Mouse (Mus musculus): Measurements from ENCODE around the gene Dnajb4. TPM values are rescaled to one million over a fixed set of nuclear protein-coding genes. Genes with fewer than 3 reads are reported as not detected.
"Not testable (repeated sequence)": the region's sequence is repeated elsewhere in the genome, so short reads cannot be mapped to it uniquely, and the experiment has no call there.

Dnajb4 gene
- polyA plus RNA-seq, 1 experiment from 2014 or later = 32.1 TPM

- WGBS = 48% methylated on average over 12 of the region's 12 CpGs
- Histone ChIP-seq H3K9me3 (no peaks in the 10 kb centered on the region), H3K27me3 (ENCODE audit: insufficient read depth, poor library complexity, severe bottlenecking) (no peaks in the 10 kb centered on the region), H3K4me3 (no peak overlapping the region), H3K36me3 (no peaks in the 10 kb centered on the region), H3K4me1 (peaks cover 61% of the 10 kb centered on the region), H3K27ac (peak overlapping the region; percentile 57; the same call in 1 of the 2 replicates)
- no peak for DNase-seq (ENCODE audit: low spot score)
Observed at GRCm38 (mm10) chr3:152147085-152147831, 62.8 kb downstream of the Dnajb4 start.

DNA sequence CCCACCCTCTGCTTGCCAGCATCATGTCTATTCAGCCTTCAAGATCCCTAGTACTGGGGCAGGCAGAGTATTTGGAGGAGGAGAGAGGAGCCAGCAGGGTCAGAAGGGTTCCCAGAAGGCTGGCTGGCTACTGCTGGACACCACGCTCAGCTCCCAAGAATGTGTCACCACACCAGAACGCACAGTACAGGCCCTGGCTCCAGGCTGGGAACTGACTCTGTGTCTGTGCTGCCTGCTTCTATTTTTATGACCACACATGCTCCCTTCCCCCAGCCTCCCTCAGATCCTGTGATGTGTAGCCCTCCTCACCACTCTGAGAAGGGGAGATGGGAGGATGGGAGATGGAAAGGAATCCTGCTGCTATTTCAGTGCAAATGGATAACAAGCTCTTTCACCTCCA, 64.9 kb downstream of the Dnajb4 start:
- Histone ChIP-seq H3K4me1 (peaks cover 53% of the 10 kb centered on the region), H3K27me3 (ENCODE audit: insufficient read depth, poor library complexity, severe bottlenecking) (no peaks in the 10 kb centered on the region), H3K36me3 (no peaks in the 10 kb centered on the region), H3K27ac (peak overlapping the region; percentile 90), H3K4me3 (0 out of 2 replicates have a peak overlapping the region, but pooled peaks have one; percentile 24), H3K9me3 (no peaks in the 10 kb centered on the region)
- peak; percentile 91 for DNase-seq (ENCODE audit: low spot score)
- WGBS = 23% methylated on average over 2 of the region's 2 CpGs

DNA sequence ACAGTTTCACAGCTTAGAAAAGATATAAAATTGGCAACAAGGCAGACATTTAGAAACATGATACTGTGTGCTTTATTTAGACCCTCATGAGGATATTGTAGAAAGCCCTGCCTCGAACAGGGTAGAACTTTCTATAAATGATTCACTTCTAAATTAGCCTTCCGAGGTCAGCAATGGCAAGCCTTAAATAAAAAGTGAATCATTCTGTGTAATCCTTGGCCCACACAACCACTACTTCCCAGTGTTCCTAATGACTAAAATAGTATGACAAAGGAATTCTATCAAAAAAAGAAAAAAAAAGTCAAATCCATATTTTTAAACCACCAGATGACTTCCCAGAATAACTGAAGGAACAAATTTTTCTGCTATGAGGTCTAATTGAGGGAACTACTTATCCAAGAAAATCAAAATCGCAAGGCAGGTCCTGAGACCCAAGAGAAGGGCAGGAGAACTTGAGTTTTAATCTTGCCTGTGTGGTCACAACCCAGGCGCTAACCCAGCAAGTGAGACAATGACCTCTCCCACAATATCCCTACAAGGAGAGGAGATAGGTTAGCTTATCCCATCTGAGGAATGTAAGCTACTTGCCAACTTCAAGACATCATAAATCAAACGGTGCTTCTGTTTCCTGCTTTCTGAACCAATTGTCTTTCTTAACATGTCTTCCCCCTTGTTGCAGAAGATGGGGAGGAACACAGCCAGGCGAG, 67.0 kb downstream of the Dnajb4 start:
- H3K9me3 ChIP-seq = no peaks in the 10 kb centered on the region
- peak overlapping the region; percentile 90; the same call in 1 of the 2 replicates for H3K27ac ChIP-seq
- no peaks in the 10 kb centered on the region for H3K36me3 ChIP-seq
- peaks cover 42% of the 10 kb centered on the region for H3K4me1 ChIP-seq
- WGBS = 62% methylated on average over 6 of the region's 6 CpGs
- DNase-seq (ENCODE audit: low spot score) = peak; percentile 58
- no peaks in the 10 kb centered on the region for H3K27me3 ChIP-seq (ENCODE audit: insufficient read depth, poor library complexity, severe bottlenecking)
- H3K4me3 ChIP-seq = no peak overlapping the region

DNA sequence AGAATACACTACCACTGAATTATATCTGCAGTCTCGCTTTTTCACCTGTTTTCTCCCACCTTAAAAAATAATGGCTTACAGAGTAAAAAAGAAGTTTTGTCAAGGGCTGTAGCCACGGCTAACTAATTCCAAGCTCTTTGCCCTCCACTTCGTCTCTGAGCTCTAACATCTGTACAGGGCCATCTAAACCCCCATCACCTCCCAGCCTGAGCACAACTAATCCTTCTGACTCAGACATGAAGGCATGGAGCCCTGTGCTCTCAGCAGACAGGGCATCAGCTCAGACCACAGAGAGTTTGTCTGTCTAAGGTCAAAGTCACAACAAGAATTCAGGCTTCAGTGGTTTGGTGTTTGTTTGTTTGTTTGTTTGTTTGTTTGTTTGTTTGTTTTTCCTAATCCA, 68.0 kb downstream of the Dnajb4 start:
- no peak overlapping the region; the same call in 1 of the 2 replicates for H3K27ac ChIP-seq
- WGBS = 71% methylated on average over 3 of the region's 3 CpGs
- no peak overlapping the region for H3K4me3 ChIP-seq
- H3K9me3 ChIP-seq = no peaks in the 10 kb centered on the region
- peaks cover 33% of the 10 kb centered on the region for H3K4me1 ChIP-seq
- peak; percentile 17 for DNase-seq (ENCODE audit: low spot score)
- H3K27me3 ChIP-seq (ENCODE audit: insufficient read depth, poor library complexity, severe bottlenecking) = no peaks in the 10 kb centered on the region
- no peaks in the 10 kb centered on the region for H3K36me3 ChIP-seq

DNA sequence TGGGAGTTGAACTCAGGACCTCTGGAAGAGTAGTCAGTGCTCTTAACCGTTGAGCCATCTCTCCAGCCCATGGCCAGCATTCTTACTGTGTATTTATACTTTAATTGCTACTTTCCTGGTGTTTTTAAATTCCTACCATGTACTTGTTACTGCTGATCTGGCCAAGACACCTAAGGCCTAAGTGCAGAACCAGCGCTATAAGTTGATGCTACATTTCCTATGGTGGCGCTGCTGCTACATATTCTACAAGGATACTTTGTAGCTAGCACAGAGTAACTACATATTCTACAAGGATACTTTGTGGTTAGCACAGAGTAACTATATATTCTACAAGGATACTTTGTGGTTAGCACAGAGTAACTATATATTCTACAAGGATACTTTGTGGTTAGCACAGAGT, 70.8 kb downstream of the Dnajb4 start:
- not testable (repeated sequence) for H3K9me3 ChIP-seq; DNase-seq (ENCODE audit: low spot score); H3K27me3 ChIP-seq (ENCODE audit: insufficient read depth, poor library complexity, severe bottlenecking); H3K4me3 ChIP-seq; H3K27ac ChIP-seq; H3K36me3 ChIP-seq
- 91% methylated on average over 3 of the region's 3 CpGs for WGBS
- H3K4me1 ChIP-seq = peaks cover 19% of the 10 kb centered on the region; the same call in 1 of the 2 replicates

- H3K9me3 ChIP-seq; H3K4me3 ChIP-seq; H3K27me3 ChIP-seq (ENCODE audit: insufficient read depth, poor library complexity, severe bottlenecking); H3K36me3 ChIP-seq; DNase-seq (ENCODE audit: low spot score); H3K27ac ChIP-seq: not testable (repeated sequence)
- peaks cover 18% of the 10 kb centered on the region for H3K4me1 ChIP-seq
- 85% methylated on average over 16 of the region's 16 CpGs for WGBS
Observed at GRCm38 (mm10) chr3:152136106-152136505, 74.0 kb downstream of the Dnajb4 start.

- no peaks in the 10 kb centered on the region for H3K36me3 ChIP-seq
- H3K9me3 ChIP-seq = no peaks in the 10 kb centered on the region
- H3K4me3 ChIP-seq = peak overlapping the region; percentile 12; the same call in 1 of the 2 replicates
- WGBS = 29% methylated on average over 9 of the region's 9 CpGs
- H3K4me1 ChIP-seq = peaks cover 18% of the 10 kb centered on the region
- peak overlapping the region; percentile 83 for H3K27ac ChIP-seq
- H3K27me3 ChIP-seq (ENCODE audit: insufficient read depth, poor library complexity, severe bottlenecking) = no peaks in the 10 kb centered on the region
- DNase-seq (ENCODE audit: low spot score) = peak; percentile 90
Observed at GRCm38 (mm10) chr3:152133621-152134020, 76.5 kb downstream of the Dnajb4 start.

GRCm38 (mm10) chr3:152130963-152131362, 79.1 kb downstream of the Dnajb4 start:
- DNase-seq (ENCODE audit: low spot score) = peak; percentile 54
- WGBS = 83% methylated on average over 4 of the region's 4 CpGs
- H3K27me3 ChIP-seq (ENCODE audit: insufficient read depth, poor library complexity, severe bottlenecking) = no peaks in the 10 kb centered on the region
- H3K36me3 ChIP-seq = no peaks in the 10 kb centered on the region; the same call in 1 of the 2 replicates
- no peaks in the 10 kb centered on the region for H3K9me3 ChIP-seq
- peaks cover 15% of the 10 kb centered on the region for H3K4me1 ChIP-seq
- no peak overlapping the region for H3K27ac ChIP-seq
- H3K4me3 ChIP-seq = no peak overlapping the region

DNA sequence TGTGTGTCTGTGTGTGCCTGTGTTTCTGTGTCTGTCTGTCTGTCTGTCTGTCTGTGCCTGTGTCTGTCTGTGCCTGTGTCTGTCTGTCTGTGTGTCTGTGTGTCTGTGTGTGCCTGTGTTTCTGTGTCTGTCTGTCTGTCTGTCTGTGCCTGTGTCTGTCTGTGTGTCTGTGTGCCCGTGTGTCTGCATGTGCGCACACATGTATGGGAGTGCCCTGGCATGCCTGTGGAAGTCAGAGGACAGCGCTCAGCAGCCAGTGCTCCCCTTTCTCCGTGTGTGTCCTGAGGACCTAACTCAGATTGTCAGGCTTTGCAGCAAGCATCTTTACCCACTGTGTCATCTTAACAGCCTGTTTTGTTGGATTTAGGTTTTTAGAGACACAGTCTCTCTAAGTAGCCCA, 80.7 kb downstream of the Dnajb4 start:
- not testable (repeated sequence) for H3K36me3 ChIP-seq

DNA sequence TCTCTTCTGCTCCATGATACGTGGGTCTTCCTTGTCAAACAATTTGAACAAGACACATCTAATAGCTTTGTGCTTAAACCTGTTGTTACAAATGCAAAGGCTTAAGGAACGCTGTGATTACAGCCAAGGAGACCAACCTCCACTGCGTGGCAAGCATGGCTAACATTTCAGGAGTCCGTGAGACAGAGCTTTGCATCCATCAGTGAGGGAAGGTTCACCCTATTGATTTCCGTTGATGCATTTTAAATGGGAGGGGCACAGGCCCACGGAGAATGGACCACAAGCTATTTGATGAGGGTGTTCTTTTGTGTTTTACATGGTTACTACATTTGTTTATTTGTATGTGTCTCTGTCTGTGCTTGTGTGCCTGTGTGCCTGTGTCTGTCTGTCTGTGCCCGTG, 81.5 kb downstream of the Dnajb4 start:
- DNase-seq (ENCODE audit: low spot score) = peak; percentile 67
- H3K4me3 ChIP-seq = no peak overlapping the region
- H3K27me3 ChIP-seq (ENCODE audit: insufficient read depth, poor library complexity, severe bottlenecking) = no peaks in the 10 kb centered on the region
- WGBS = 81% methylated on average over 7 of the region's 7 CpGs
- peaks cover 6% of the 10 kb centered on the region for H3K4me1 ChIP-seq
- no peaks in the 10 kb centered on the region for H3K9me3 ChIP-seq
- no peaks in the 10 kb centered on the region; the same call in 1 of the 2 replicates for H3K36me3 ChIP-seq
- no peak overlapping the region for H3K27ac ChIP-seq

More for the DNA sequence above, 80.7 kb downstream of the Dnajb4 start:
- H3K9me3 ChIP-seq; H3K4me3 ChIP-seq; H3K27ac ChIP-seq; H3K27me3 ChIP-seq (ENCODE audit: insufficient read depth, poor library complexity, severe bottlenecking): not testable (repeated sequence)
- WGBS = 90% methylated on average over 4 of the region's 4 CpGs
- peak; percentile 58 for DNase-seq (ENCODE audit: low spot score)
- H3K4me1 ChIP-seq = peaks cover 11% of the 10 kb centered on the region

Other genes starting within 250 kb of the Dnajb4 start
- 4.2 and 10.8 TPM in 2 replicates for gene Gipc2, start 44.1 kb downstream of the Dnajb4 start, polyA plus RNA-seq (2016; fragmentation: Nextera tagmentation; extraction: Ambion mirVana)
- gene Fubp1, start 120 bp upstream of the Dnajb4 start, polyA plus RNA-seq (2016; fragmentation: Nextera tagmentation; extraction: Ambion mirVana) = 179 and 249 TPM in 2 replicates
- gene Nexn, start 56.0 kb upstream of the Dnajb4 start, polyA plus RNA-seq (2016; fragmentation: Nextera tagmentation; extraction: Ambion mirVana) = 102 and 155 TPM in 2 replicates
- 14.5 and 18.4 TPM in 2 replicates for gene Miga1, start 130.1 kb upstream of the Dnajb4 start, polyA plus RNA-seq (2016; fragmentation: Nextera tagmentation; extraction: Ambion mirVana)
- gene Usp33, start 136.2 kb upstream of the Dnajb4 start, polyA plus RNA-seq (2016; fragmentation: Nextera tagmentation; extraction: Ambion mirVana) = 36.2 and 37.6 TPM in 2 replicates
- 41.1 and 42.7 TPM in 2 replicates for gene Zzz3, start 185.2 kb upstream of the Dnajb4 start, polyA plus RNA-seq (2016; fragmentation: Nextera tagmentation; extraction: Ambion mirVana)

All from heart, embryonic 10.5 days (tissue).